Mouse (Mus musculus) T-helper 2 cell (primary cell): ENCODE results near the gene Bckdha.

Experiments used
- in situ Hi-C: fragments of 300-600 bp; cut with MboI, MseI; formaldehyde crosslinking; loops from one replicate; pipeline ENCODE4 v1.15.1; 2025; ENCODE audit warnings: high pct_unique_total_duplicates

Gene Bckdha

DNA sequence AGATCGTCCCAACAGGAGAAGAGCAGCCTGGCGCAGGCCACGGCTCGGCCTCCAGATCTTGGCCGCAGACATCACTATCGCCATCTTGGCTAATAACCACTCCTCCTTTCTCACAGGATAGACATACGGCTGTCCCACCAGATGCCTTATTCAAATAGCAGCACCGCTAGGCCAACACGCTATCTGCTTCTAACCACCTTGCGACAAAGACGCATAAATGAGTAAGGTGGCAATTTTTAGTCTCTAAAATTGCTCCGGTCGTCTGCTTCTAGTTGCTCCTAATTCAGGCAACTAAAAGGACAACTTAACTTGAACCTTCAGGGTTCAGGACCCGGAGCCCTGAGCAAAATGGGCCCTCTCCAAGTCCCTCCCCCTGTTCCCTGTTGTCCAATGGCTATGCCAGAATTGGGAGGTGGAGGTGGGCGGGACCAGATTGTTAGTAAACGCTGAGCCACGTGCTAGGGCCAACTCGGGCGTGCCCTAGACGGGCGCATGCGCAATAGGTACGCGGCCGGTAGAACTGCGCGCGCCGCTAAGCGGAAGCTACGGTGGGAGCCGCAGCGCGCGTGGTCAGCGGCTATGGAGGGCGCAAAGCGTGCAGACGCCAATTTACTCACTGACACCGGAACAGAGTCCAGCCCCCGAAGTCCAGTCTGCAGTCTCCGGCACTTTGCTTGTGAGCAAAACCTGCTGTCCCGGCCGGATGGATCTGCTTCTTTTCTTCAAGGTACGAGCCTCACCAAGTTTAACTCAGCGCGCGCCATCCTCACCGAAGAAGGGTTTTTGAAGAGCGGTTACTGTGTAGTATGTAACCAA lies at the start of gene Bckdha, which contains the start of gene Exosc5:
Bckdha (minus strand) TSS at position 325 of the 816 bp plus-strand sequence.
Exosc5 (plus strand) TSS at position 508 of the 816 bp plus-strand sequence.
- in situ Hi-C loops = loop anchor here (5.0 kb wide), 1 partner anchor 47 kb away; no protein-coding TSS in a partner anchor

DNA sequence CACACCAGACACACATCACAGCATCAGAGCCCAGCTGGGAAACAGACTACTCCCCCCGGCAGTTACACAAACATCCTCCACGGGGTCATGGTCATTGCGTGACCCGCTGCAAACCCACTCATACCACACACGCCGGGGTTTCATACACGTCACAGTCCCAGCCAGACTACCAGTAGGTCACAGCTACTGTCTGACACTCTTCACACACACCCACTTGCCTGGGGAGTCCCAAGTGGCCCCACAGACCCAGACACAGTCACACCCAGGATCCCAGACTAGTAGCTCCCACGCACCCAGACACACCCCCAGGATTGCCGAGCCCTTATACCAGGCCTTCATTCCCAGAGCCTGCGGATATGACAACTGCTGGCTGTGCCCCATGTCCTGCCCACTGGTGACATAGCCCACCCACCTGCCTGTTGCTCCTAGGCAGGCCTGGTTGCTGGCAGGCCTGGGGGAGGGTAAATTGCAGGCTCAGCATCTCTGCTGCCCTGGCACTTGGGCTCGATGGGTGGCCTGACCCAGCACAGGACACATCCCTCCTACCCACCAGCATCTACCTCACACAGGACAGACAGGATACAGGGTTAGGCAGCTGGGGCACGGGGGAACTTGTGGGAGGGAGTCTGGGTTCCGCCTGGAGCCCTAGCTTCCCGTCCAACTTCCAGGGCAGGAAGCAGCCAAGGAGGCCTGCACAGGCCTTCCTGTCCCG lies 49.0 kb upstream of the Bckdha start:
- in situ Hi-C loops = no loop called here

DNA sequence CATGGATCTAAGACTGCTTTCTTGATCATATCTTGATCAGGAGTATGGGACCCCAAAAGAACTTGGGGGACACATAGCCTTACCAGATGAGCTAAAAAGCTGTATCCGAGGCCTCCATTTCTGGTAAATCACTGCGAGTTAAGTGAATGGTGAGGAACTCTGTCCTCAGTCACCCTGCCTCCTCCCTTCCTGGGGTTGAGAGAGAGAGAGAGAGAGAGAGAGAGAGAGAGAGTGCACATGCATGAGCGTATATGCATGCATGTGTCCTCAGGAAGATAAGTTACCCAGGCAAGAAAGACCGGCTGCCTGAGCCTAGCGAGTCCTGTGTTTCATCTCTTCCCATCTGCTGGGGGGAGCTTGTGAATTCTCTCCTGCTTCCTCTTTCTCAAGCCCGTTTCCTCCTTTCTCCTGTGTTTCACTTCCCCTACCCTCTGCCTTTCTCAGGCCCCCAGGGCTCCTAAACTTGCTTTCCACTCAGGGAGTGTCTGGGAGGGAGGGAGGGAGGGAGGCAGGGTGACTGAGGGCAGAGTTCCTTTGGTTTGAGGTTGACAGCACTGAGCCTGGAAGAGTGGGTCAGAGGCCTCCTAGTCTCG lies 47.9 kb upstream of the Bckdha start:
- in situ Hi-C loops = no loop called here

DNA sequence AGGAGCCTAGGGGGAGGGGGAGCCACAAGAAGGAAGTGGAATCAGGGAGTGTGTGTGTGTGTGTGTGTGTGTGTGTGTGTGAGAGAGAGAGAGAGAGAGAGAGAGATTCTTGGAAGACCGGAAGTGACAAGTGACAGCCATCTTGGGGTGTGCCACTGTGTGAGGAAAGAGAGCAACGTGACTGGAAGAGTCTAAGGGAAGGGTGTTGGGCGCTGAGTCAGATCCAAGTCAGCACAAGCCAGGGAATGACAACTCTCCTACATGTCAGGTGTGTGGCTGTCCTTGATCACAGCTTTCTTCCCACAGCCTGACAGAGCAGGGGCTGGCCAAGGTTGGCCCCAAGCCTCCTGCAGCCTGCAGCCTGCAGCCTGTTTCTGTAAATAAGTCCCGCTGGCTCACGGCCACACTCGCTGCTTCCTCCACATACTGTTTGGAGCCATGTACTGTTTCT lies 47.0 kb upstream of the Bckdha start:
- in situ Hi-C loops = no loop called here

DNA sequence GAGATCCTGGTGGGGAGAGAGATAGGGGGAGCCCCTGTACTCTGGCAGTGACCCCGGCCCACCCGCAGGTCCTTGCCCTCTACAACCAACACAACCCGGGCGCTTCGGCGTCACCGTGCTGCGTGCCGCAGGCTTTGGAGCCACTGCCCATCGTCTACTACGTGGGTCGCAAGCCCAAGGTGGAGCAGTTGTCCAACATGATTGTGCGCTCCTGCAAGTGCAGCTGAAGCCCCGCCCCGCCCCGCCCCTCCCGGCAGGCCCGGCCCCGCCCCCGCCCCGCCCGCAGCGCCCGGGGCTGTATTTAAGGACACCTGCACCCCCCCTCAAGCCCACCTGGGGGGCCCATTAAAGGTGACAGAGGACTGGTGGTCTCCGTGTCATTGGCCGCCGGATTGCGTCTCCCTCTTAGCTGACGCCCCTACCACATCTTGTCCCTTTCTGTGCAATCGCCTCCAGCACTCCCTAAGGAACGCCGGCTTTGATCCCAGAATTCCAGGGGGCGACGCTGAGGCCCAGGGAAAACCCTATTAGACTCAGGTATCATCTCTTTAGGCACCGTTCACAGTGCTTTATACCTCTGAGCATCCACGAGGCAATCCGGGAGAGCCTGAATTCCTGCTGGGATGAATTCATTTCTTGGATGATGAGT lies 46.1 kb upstream of the Bckdha start:
- in situ Hi-C loops = no loop called here

DNA sequence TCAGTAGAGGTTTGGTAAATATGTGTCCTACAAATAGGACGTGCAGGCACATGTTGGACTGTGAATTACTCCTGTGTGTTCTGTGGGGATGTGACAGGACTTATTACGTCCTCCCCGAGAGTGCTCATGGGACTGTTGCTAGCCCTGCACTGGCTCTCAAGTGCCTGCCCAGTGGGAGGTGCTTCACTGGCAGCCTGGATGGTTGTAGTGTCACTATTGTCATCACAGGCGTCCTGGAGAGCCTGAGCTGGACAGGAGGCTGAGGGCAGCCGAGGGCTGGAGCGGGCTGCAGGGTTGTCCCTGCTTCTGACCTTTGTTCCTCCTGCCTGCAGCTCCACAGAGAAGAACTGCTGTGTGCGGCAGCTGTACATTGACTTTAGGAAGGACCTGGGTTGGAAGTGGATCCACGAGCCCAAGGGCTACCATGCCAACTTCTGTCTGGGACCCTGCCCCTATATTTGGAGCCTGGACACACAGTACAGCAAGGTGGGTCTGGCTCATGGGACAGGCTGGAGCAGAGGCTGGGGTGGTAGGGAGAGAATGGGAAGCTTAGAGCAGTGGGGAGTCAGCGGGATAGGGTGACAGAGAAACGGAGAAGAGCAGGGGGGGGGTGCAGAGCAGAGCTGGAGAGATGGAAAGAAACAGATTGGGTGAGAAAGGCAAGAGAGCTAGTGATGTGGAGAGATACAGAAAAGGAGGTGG lies 45.2 kb upstream of the Bckdha start:
- in situ Hi-C loops = no loop called here

DNA sequence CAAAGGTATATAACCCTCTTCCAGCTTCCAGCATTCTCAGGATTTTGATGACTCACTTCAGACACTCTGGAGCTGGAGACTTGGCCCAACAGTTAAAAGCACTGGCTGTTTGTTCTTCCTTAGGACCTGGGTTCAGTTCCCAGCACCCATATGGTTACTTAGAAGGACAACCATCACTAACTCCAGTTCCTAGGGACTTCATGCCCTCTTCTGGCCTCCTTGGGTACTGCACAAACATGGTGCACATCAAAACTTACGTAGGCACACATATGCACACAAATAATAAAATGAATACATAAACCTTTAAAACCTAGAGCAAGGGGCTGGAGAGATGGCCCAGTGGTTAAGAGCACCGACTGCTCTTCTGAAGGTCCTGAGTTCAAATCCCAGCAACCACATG lies 43.6 kb upstream of the Bckdha start:
- in situ Hi-C loops = no loop called here

DNA sequence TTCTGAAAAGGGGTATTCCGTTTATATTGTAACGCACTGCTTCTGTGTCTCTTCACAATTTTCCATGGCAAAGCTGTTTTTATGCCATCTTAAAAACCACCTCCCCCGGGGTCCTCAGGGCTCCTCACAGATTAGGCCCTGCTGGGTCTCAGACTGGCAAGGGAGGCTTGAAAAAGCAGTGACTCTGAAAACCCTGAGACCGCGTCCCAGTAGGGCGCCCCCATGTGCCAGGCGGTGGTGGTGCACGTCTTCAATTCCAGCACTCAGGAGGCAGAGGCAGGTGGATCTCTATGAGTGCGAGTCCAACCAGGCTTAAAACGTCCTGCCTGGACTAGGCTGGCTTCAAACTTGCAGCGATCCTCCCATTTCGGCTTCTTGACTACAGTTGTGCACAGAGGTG lies 42.0 kb upstream of the Bckdha start:
- in situ Hi-C loops = no loop called here

DNA sequence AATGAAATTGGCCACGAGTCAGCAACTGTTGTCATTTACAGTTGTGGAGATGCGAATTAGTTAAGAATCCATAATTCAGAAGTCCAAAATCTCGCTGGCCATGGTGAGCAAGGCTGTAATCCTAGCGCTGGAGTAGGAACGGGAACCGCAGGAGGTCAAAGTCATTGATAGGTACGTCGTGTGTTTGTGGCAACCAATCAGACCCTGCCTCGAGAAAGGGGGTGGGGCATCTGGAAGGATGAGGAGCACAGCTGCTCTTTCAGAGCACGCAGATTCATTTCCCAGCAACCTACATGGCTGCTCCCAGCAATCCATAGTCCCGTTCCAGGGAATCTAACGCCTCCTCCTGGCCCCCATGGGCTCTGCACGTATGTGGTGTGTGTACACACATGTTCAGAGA lies 41.1 kb upstream of the Bckdha start:
- in situ Hi-C loops = loop anchor here (5.0 kb wide), 1 partner anchor 47 kb away; no protein-coding TSS in a partner anchor

DNA sequence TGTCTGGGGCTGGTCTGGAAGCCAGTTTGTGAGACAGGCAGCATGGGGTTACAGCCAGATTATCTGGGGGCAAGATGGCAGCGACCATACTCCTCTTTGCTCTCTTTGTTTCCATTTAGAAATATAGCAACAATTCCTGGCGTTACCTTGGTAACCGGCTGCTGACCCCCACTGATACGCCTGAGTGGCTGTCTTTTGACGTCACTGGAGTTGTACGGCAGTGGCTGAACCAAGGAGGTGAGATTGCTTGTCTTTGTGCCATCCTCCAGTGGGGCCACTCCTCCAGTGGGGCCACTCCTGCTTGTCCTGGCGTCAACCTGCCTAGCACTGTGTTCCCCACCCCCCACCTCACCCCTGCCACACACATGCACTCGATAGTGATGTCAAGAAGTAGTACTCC lies 35.3 kb upstream of the Bckdha start:
- in situ Hi-C loops = no loop called here

DNA sequence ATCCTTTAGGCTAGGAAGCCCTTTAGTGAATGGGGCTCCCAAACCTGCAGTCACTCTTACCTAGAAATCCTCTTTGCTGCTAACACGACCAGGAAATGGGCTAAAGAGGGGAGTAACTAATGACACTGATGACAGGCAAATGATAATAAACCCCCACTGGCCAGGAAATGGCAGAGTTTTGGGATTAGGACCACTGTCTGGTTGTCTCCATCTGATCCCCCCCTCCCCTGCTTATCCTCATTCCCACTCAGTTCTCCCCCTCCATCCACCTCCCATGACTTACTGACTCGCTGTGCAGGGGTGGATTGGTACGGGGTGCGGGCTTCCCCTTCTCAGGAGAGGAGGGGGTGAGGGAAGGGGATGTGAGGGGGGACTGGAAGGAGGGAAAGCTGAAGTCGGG lies 31.3 kb upstream of the Bckdha start:
- in situ Hi-C loops = no loop called here

DNA sequence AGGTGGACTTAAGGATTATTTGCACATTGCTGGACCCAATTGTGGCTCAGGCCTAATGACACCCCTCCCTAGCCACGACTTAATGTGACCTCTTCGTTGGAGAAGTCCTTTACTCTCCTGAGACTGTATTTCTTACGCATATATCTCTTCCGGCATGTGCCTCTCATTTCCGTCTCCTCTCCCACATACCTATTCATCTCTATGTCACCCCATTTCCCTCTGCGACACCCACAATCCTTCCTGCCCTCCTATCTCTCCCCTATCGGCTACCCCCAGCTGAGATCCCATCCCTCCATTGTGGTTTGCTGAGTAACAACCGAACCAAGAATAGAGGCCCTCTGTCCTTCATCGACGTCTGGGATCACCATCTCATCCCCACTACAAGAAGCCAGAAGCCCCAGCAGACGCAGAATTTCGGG lies 30.8 kb upstream of the Bckdha start:
- in situ Hi-C loops = loop anchor here (10.0 kb wide), 1 partner anchor 1305 kb away; no protein-coding TSS in a partner anchor

DNA sequence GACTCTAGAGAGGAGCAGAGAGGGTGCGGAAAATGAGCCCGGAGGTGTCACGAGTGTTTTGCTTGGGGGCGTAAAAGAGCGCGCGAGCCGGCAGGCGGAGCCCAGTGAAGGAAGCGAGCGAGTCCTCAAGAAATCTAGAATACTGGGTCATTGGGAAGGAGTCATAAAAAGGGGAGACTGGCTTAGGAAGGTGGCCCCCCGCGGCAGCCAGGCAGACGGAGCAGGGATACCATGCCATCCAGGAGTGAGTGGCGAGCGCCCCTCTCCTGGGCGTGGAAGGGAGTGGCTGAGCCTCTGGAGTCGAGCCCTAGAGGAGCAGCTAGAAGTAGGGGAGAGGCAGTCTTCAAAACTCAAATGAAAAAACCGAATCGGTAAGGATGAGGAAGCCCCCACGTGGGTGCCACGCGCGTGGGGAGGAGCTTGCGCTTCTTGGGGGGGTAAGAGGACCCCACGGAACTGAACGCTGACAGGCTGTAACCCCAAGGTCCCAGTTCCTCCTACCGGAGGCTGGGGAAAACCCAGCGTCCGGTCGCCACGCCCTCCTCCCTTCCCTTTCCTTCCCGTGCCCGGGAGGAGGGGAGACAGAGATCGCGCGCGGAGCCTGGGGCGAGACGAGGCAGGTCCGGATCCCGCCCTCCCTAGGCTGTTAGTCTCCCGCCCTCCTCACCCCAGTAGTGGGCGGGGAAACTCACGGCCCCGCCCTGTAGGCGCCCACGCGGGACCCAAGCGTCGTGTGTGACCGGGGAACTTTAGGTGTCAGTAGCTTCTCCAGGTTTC lies 30.2 kb upstream of the Bckdha start:
- in situ Hi-C loops = loop anchor here (10.0 kb wide), 1 partner anchor 1304 kb away; no protein-coding TSS in a partner anchor

DNA sequence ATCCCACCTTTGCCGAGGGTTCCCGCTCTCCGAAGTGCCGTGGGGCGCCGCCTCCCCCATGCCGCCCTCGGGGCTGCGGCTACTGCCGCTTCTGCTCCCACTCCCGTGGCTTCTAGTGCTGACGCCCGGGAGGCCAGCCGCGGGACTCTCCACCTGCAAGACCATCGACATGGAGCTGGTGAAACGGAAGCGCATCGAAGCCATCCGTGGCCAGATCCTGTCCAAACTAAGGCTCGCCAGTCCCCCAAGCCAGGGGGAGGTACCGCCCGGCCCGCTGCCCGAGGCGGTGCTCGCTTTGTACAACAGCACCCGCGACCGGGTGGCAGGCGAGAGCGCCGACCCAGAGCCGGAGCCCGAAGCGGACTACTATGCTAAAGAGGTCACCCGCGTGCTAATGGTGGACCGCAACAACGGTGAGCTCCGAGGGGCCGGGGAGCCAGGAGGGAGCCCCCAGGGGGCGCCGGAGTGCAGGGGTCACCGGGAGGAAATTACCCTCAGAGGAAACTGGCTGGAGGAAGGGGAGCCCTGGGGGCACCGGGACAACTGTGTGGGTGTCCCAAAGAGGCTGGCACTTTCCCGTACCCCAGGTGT lies 29.1 kb upstream of the Bckdha start:
- in situ Hi-C loops = loop anchor here (10.0 kb wide), 1 partner anchor 1303 kb away; no protein-coding TSS in a partner anchor

DNA sequence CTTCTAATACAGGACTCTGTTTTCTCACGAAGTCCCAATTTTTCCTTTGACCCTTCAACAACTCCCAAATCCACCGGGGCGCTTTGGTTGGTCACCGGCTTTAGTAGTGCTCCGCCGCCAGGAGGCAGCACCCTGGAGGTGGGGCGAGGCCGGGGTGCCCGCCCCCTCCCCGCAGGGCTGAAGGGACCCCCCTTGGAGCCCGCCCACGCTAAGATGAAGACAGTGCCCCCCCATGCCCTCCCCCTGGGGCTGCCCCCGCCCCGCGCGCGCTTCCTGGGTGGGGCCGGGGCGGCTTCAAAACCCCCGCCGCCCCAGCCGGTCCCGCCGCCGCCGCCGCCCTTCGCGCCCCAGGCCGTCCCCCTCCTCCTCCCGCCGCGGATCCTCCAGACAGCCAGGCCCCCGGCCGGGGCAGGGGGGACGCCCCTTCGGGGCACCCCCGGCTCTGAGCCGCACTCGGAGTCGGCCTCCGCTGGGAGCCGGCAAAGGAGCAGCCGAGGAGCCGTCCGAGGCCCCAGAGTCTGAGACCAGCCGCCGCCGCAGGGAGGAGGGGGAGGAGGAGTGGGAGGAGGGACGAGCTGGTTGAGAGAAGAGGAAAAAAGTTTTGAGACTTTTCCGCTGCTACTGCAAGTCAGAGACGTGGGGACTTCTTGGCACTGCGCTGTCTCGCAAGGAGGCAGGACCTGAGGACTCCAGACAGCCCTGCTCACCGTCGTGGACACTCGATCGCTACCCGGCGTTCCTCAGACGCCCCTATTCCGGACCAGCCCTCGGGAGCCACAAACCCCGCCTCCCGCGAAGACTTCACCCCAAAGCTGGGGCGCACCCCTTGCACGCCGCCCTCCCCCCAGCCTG lies 28.1 kb upstream of the Bckdha start, which contains the start of gene Tgfb1:
Tgfb1 (plus strand) TSS at position 323 of the 852 bp plus-strand sequence.
- in situ Hi-C loops = loop anchor here (10.0 kb wide), 1 partner anchor 1302 kb away; no protein-coding TSS in a partner anchor

DNA sequence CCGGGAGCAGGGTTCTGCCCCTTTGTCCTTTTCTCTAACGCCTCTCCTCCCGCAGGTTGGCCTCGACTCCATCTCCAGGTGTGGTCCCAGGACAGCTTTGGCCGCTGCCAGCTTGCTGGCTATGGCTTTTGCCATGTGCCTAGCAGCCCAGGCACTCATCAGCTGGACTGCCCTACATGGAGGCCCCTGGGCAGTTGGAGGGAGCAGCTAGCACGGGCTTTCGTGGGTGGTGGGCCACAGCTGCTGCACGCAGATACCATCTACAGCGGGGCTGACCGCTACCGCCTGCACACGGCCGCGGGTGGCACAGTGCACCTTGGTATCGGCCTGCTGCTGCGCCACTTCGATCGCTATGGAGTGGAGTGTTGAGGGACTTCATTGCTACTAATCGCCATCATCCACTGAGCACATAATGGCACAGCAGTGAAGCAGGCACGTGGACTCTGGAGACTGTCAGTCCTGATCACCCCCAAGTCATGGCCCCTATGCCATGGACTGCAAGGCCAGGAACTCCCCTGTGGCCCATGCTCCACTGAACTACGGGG lies 27.2 kb upstream of the Bckdha start:
- in situ Hi-C loops = loop anchor here (10.0 kb wide), 1 partner anchor 1301 kb away; no protein-coding TSS in a partner anchor

DNA sequence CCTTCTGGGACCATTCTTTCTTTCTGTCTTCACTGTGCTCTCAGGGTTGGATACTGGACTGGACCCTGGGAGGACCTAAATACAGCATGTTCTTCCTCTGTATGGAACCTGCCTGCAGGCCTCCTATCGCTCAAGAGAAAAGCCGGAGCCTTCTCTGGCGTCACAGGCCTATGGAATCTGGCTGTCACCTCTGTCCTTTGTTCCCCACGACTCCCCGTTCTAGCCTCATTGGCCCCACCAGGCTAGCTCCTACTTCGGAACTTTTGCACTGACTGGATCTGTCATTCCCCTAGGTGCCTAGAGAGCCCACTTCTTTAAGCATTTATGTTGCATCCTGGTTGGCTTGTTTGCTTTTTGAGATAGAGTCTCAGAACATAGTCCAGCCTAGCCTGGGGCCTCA lies 25.9 kb upstream of the Bckdha start:
- in situ Hi-C loops = loop anchor here (10.0 kb wide), 1 partner anchor 1300 kb away; no protein-coding TSS in a partner anchor
